Mouse (Mus musculus): ENCODE results near the gene Ugt1a7c.
"Not testable (repeated sequence)": the region's sequence is repeated elsewhere in the genome, so short reads cannot be mapped to it uniquely, and the experiment has no call there.

DNA sequence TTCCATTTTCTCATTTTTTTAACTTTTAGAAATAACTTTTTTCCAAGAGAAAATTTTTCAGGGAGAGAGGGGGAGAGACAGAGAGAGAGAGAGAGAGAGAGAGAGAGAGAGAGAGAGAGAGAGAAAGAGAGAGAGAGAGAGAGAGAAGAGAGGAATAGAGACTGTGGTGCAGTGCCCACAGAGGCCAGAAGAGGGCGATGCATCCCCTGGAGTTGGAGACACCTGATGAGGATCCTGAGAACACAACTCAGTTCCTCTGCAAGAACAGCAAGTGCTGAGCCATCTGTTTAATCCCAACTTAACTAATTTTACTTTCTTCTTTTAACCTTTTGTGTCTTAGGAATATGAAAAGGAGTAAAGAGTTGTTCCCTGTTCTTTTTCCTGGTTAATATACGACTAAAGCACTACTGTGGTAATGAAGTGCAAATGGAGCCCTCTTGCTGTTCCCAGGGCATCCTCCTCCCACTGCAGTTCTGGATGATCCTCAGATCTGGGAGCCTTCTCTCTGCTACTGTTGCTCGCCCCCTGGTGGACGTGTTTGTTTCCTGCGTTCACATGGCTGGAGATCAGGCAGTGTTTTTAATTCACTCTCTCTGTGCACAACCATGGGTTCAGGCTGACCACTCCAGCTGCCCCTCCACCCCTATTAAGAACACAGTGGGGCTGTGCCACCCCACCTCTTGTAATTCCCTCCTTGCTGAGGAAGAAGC is 49.3 kb downstream of the Ugt1a7c start:
- not testable (repeated sequence) for TF ChIP-seq POLR2A (IDR thresholded peaks at IDR 0.05; ENCODE audit: control insufficient read depth in 1 of 2, insufficient read depth in 1 of 2, low read depth in 1 of 2, low read length in 2 of 2, poor library complexity in 1 of 2); EP300 (IDR thresholded peaks at IDR 0.05; ENCODE audit: low read depth in 1 of 2, low read length in 2 of 2); GATA1 (IDR thresholded peaks at IDR 0.05; ENCODE audit: low read depth, low read length); CHD2 (IDR thresholded peaks at IDR 0.05; ENCODE audit: low read length); ZMIZ1 (IDR thresholded peaks at IDR 0.05; ENCODE audit: low read depth, low read length); ELF1 (IDR thresholded peaks at IDR 0.05; ENCODE audit: low read depth, low read length); POLR2AphosphoS2 (IDR thresholded peaks at IDR 0.05; ENCODE audit: low read length)
- TF ChIP-seq SMC3 (IDR thresholded peaks at IDR 0.05; ENCODE audit: low read depth, low read length) (peak; percentile 41), CTCF (IDR thresholded peaks at IDR 0.05 in 2 of 3, conservative IDR thresholded peaks at IDR 0.05 in 1 of 3; ENCODE audit: control insufficient read depth in 1 of 3, insufficient read depth in 1 of 3, low read depth in 2 of 3, low read length in 3 of 3, poor library complexity in 1 of 3, severe bottlenecking in 1 of 3) (peak; percentile 33 to 55 (median 44); a peak in 4 of 6 replicates)
